Mouse (Mus musculus): ENCODE data around the gene Kcnq1.

GRCm38 (mm10) chr7:143167275-143167674, 61.1 kb downstream of the Kcnq1 start:
- no peak for TF ChIP-seq CTCF (IDR thresholded peaks at IDR 0.05; ENCODE audit: low read depth)
- TF ChIP-seq EP300 (IDR thresholded peaks at IDR 0.05; ENCODE audit: low read depth) = no peak
